Mouse (Mus musculus): ENCODE data around the gene Ptprk. TPM values are rescaled to one million over a fixed set of nuclear protein-coding genes. Genes with fewer than 3 reads are reported as not detected.
A peak's percentile ranks its signal among the peaks of the same experiment; 100 is the strongest.

Gene Ptprk
- polyA plus RNA-seq, 1 experiment from 2014 or later = 35.5 TPM

- Histone ChIP-seq H3K27me3 (no peaks in the 10 kb centered on the region), H3K4me3 (no peak overlapping the region), H3K36me3 (no peaks in the 10 kb centered on the region), H3K4me2 (replicated peaks) (no peak overlapping the region), H3K27ac (no peak overlapping the region), H3K9ac (no peak overlapping the region), H3K4me1 (peaks cover 5% of the 10 kb centered on the region; the same call in 1 of the 2 replicates), H3K9me3 (no peaks in the 10 kb centered on the region)
- WGBS = 92% methylated on average over 6 of the region's 6 CpGs
- no peak for ATAC-seq (ENCODE audit: low FRiP score, low read depth)
These were observed 44.3 kb downstream of the Ptprk start for GRCm38 (mm10) chr10:28118783-28119365.

GRCm38 (mm10) chr10:28123881-28124280 lies 49.3 kb downstream of the Ptprk start:
- no peak for ATAC-seq (ENCODE audit: low FRiP score, low read depth)
- Histone ChIP-seq H3K4me1 (peaks cover 8% of the 10 kb centered on the region; the same call in 1 of the 2 replicates), H3K4me2 (replicated peaks) (no peak overlapping the region), H3K4me3 (no peak overlapping the region), H3K9ac (no peak overlapping the region), H3K27me3 (no peaks in the 10 kb centered on the region), H3K27ac (no peak overlapping the region), H3K9me3 (no peaks in the 10 kb centered on the region), H3K36me3 (no peaks in the 10 kb centered on the region)
- WGBS = 90% methylated on average over 4 of the region's 4 CpGs

- peaks cover 8% of the 10 kb centered on the region; the same call in 1 of the 2 replicates for H3K4me1 ChIP-seq
- no peak overlapping the region for H3K4me3 ChIP-seq
- no peak overlapping the region for H3K27ac ChIP-seq
- no peaks in the 10 kb centered on the region for H3K9me3 ChIP-seq
- no peaks in the 10 kb centered on the region for H3K27me3 ChIP-seq
- no peak overlapping the region for H3K9ac ChIP-seq
- no peak for ATAC-seq (ENCODE audit: low FRiP score, low read depth)
- H3K36me3 ChIP-seq = no peaks in the 10 kb centered on the region
- H3K4me2 ChIP-seq (replicated peaks) = no peak overlapping the region
- WGBS = 71% methylated on average over 5 of the region's 5 CpGs
These were observed 53.4 kb downstream of the Ptprk start for GRCm38 (mm10) chr10:28128011-28128410.

- Histone ChIP-seq H3K9me3 (no peaks in the 10 kb centered on the region), H3K27ac (no peak overlapping the region), H3K9ac (no peak overlapping the region), H3K4me1 (peaks cover 8% of the 10 kb centered on the region; the same call in 1 of the 2 replicates), H3K36me3 (no peaks in the 10 kb centered on the region), H3K27me3 (no peaks in the 10 kb centered on the region), H3K4me3 (no peak overlapping the region), H3K4me2 (replicated peaks) (no peak overlapping the region)
- WGBS = 30% methylated on average over 4 of the region's 4 CpGs
- no peak; the same call in 1 of the 2 replicates for ATAC-seq (ENCODE audit: low FRiP score, low read depth)
These were observed 53.8 kb downstream of the Ptprk start for GRCm38 (mm10) chr10:28128450-28128849.

GRCm38 (mm10) chr10:28130422-28130821 lies 55.8 kb downstream of the Ptprk start:
- no peak overlapping the region for H3K9ac ChIP-seq
- peaks cover 8% of the 10 kb centered on the region; the same call in 1 of the 2 replicates for H3K4me1 ChIP-seq
- H3K27me3 ChIP-seq = no peaks in the 10 kb centered on the region
- WGBS = 80% methylated on average over 9 of the region's 9 CpGs
- H3K36me3 ChIP-seq = no peaks in the 10 kb centered on the region
- H3K9me3 ChIP-seq = no peaks in the 10 kb centered on the region
- ATAC-seq (ENCODE audit: low FRiP score, low read depth) = no peak
- H3K27ac ChIP-seq = no peak overlapping the region
- H3K4me2 ChIP-seq (replicated peaks) = no peak overlapping the region
- no peak overlapping the region for H3K4me3 ChIP-seq

- no peak for ATAC-seq (ENCODE audit: low FRiP score, low read depth)
- WGBS = 84% methylated on average over 4 of the region's 4 CpGs
- no peaks in the 10 kb centered on the region for H3K4me1 ChIP-seq
- no peaks in the 10 kb centered on the region for H3K36me3 ChIP-seq
- H3K27ac ChIP-seq = no peak overlapping the region
- H3K9ac ChIP-seq = no peak overlapping the region
- H3K27me3 ChIP-seq = no peaks in the 10 kb centered on the region
- no peak overlapping the region for H3K4me3 ChIP-seq
- no peak overlapping the region for H3K4me2 ChIP-seq (replicated peaks)
- H3K9me3 ChIP-seq = no peaks in the 10 kb centered on the region
These were observed 59.1 kb downstream of the Ptprk start for GRCm38 (mm10) chr10:28133770-28134169.

GRCm38 (mm10) chr10:28138399-28138798 lies 63.8 kb downstream of the Ptprk start:
- no peak for ATAC-seq (ENCODE audit: low FRiP score, low read depth)
- H3K36me3 ChIP-seq = no peaks in the 10 kb centered on the region

GRCm38 (mm10) chr10:28144459-28144858 lies 69.8 kb downstream of the Ptprk start:
- WGBS = 52% methylated on average over 1 of the region's 1 CpGs
- Histone ChIP-seq H3K9me3 (no peaks in the 10 kb centered on the region), H3K9ac (no peak overlapping the region), H3K4me1 (0 out of 2 replicates have a peak, but pooled peaks cover 11% of the 10 kb centered on the region), H3K4me3 (no peak overlapping the region), H3K27ac (no peak overlapping the region), H3K27me3 (no peaks in the 10 kb centered on the region), H3K36me3 (no peaks in the 10 kb centered on the region), H3K4me2 (replicated peaks) (no peak overlapping the region)
- ATAC-seq (ENCODE audit: low FRiP score, low read depth) = no peak

More at GRCm38 (mm10) chr10:28138399-28138798, 63.8 kb downstream of the Ptprk start:
- 44% methylated on average over 4 of the region's 4 CpGs for WGBS
- H3K4me3 ChIP-seq = no peak overlapping the region
- no peaks in the 10 kb centered on the region for H3K9me3 ChIP-seq
- no peak overlapping the region for H3K27ac ChIP-seq
- H3K27me3 ChIP-seq = no peaks in the 10 kb centered on the region
- no peak overlapping the region for H3K4me2 ChIP-seq (replicated peaks)
- peaks cover 7% of the 10 kb centered on the region; the same call in 1 of the 2 replicates for H3K4me1 ChIP-seq
- no peak overlapping the region for H3K9ac ChIP-seq

GRCm38 (mm10) chr10:28145326-28145725 lies 70.7 kb downstream of the Ptprk start:
- Histone ChIP-seq H3K4me1 (0 out of 2 replicates have a peak, but pooled peaks cover 9% of the 10 kb centered on the region), H3K9ac (no peak overlapping the region), H3K27ac (no peak overlapping the region), H3K4me3 (no peak overlapping the region), H3K4me2 (replicated peaks) (no peak overlapping the region), H3K9me3 (no peaks in the 10 kb centered on the region), H3K27me3 (no peaks in the 10 kb centered on the region), H3K36me3 (no peaks in the 10 kb centered on the region)
- WGBS = 24% methylated on average over 5 of the region's 5 CpGs
- ATAC-seq (ENCODE audit: low FRiP score, low read depth) = no peak

GRCm38 (mm10) chr10:28155688-28156685 lies 81.4 kb downstream of the Ptprk start:
- H3K4me3 ChIP-seq = peak overlapping the region; percentile 21
- H3K4me2 ChIP-seq (replicated peaks) = peak overlapping the region; percentile 54
- peak; percentile 89 for ATAC-seq (ENCODE audit: low FRiP score, low read depth)
- H3K9me3 ChIP-seq = no peaks in the 10 kb centered on the region
- H3K27me3 ChIP-seq = no peaks in the 10 kb centered on the region
- 26% methylated on average over 20 of the region's 20 CpGs for WGBS
- H3K27ac ChIP-seq = 0 out of 2 replicates have a peak overlapping the region, but pooled peaks have one; percentile 22
- peaks cover 13% of the 10 kb centered on the region for H3K4me1 ChIP-seq
- H3K9ac ChIP-seq = no peak overlapping the region
- H3K36me3 ChIP-seq = no peaks in the 10 kb centered on the region

- 78% methylated on average over 4 of the region's 4 CpGs for WGBS
- Histone ChIP-seq H3K4me2 (replicated peaks) (no peak overlapping the region), H3K9me3 (no peaks in the 10 kb centered on the region), H3K27me3 (no peaks in the 10 kb centered on the region), H3K36me3 (no peaks in the 10 kb centered on the region), H3K9ac (no peak overlapping the region), H3K4me1 (peaks cover 29% of the 10 kb centered on the region), H3K4me3 (no peak overlapping the region), H3K27ac (no peak overlapping the region)
- ATAC-seq (ENCODE audit: low FRiP score, low read depth) = no peak
These were observed 85.1 kb downstream of the Ptprk start for GRCm38 (mm10) chr10:28159716-28160115.

GRCm38 (mm10) chr10:28161306-28161705 lies 86.7 kb downstream of the Ptprk start:
- H3K27ac ChIP-seq = no peak overlapping the region
- H3K9ac ChIP-seq = no peak overlapping the region
- no peaks in the 10 kb centered on the region for H3K9me3 ChIP-seq
- peaks cover 22% of the 10 kb centered on the region for H3K4me1 ChIP-seq
- H3K36me3 ChIP-seq = no peaks in the 10 kb centered on the region
- H3K27me3 ChIP-seq = no peaks in the 10 kb centered on the region
- no peak overlapping the region for H3K4me3 ChIP-seq
- no peak overlapping the region for H3K4me2 ChIP-seq (replicated peaks)
- no peak for ATAC-seq (ENCODE audit: low FRiP score, low read depth)

Measured in limb, embryonic 13.5 days (tissue).